Mouse (Mus musculus) stomach, postnatal 0 days (tissue): ENCODE results near the gene Scin.

ENCODE experiments used
- CTCF ChIP-seq: IDR thresholded peaks from 2 replicates; pipeline ENCODE4 v1.5.1; 2016; ENCODE audit warnings: antibody characterized with exemption, low read depth, mild to moderate bottlenecking, moderate library complexity
- EP300 ChIP-seq: optimal IDR thresholded peaks from 2 replicates; pipeline ENCODE3; 2016; ENCODE audit warnings: antibody characterized with exemption

DNA sequence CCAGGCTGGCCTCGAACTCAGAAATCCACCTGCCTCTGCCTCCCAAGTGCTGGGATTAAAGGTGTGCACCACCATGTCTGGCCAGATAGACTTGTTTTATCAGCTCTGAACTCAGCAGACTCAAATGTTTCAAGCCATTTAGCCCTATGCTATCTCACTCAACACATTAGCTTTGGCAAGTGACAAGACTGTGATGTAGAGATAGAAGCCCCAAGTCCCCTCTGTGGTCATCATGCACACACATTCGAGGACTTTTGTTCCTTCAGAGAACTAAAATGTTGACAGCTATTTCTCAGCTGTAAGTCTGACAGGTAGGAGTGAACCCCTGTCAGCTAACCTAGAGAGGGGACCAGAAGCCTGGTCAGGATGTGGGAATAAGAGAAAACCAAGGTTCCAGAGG lies 15.2 kb downstream of the Scin start:
- TF ChIP-seq CTCF (no peak), EP300 (no peak)
